Mouse (Mus musculus) left cerebral cortex, adult 18-20 months (tissue): ENCODE data around the gene Syne1. TPM values are rescaled to one million over a fixed set of nuclear protein-coding genes. Genes with fewer than 3 reads are reported as not detected.
A peak's percentile ranks its signal among the peaks of the same experiment; 100 is the strongest.

Experiments
- DNase-seq, 2 experiments: peaks; one replicate each; pipeline ENCODE4 v3.0.0; 2021 to 2022; ENCODE audit warnings: low spot score in 2 of 2, mixed read lengths in 1 of 2
- total RNA-seq, 2 experiments: library from RNA; stranded (reverse); gene quantifications; 2 replicates each; pipeline ENCODE4 v1.2.3; 2021

Gene Syne1
- total RNA-seq, 2 experiments from 2014 or later: 360 to 372 TPM

DNA sequence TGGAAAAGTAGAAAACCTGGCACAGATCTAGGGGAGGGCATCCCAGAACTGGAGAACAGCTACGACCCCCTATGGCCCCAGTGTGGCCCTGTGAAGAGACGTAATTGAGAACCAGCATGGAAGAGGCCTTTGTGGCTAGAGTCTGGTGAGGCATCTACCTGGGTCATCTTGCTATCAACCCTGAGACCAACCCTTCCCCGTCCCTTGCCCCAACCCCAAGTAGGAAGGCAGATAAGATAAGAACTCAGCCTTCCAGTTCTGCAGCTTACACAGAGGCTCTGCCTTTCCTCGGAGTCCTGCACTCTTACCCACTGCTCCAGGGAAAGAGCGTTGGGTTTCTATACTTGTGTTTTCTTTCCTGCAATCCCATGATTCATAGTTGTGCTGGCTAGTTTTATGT, 385.8 kb downstream of the Syne1 start:
- no peak for DNase-seq

DNA sequence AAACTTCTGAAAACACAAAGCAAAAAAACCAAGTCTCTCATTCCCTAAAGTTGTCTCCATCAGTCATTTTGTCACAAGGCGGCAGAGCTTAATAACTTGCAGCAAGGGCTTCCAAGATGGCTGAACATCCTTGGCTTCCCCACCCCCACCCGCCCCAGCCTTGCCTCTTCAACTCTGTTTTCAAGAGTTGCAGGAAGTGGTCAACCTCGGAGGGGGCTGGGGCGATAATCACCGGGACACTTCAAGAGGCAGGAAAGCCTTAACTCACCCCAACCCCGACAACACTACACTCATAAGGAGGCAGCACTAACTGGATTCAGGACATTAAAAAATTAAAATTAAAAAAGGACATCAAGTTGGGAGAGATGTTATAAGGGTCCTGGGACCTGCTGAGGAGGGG, 387.5 kb downstream of the Syne1 start:
- no peak for DNase-seq

GRCm38 (mm10) chr10:5163286-5163685, 388.0 kb downstream of the Syne1 start:
- no peak for DNase-seq

GRCm38 (mm10) chr10:5161394-5161872, 389.8 kb downstream of the Syne1 start:
- DNase-seq: peak in 1 of 2 experiments; percentile 43

DNA sequence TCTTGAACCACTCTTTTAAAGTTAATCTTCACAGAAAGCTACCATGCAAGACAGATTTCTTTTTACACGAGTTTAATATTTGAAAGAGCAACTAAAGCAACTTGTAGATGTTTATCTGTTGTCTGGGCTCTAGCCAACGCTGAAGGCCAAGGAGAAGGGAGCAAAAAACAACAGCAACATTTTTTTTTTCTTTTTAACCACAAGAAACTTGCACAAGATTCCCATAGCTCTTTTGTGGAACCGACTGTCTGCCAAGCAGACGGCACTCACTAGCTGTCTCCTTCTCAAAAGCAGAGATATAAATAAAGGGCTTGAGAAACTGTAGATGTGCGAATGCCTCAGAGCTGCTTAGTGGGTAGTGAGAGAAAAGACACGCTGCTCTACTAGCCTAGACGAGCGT, 391.6 kb downstream of the Syne1 start:
- no peak for DNase-seq

GRCm38 (mm10) chr10:5153047-5153446, 398.2 kb downstream of the Syne1 start:
- DNase-seq: no peak

DNA sequence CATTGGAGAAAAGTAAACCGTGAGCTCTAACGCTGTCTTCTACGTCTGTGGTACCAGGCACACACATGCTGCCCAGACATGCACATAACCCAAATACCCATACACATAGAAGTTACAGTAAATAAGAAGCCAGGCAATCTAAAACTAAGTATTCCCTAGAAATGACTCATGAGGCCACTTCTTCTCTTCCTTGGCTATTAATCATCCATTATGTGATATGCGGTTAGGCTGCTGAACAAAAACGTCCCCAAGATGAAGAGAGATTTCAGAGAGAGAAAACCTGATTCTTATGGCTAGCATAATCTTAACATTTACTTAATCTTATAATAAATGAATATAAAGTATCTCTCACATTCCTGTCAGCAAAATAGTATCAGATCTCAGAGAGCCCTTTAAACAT, 409.8 kb downstream of the Syne1 start:
- DNase-seq: no peak

GRCm38 (mm10) chr10:5139932-5140264, 411.4 kb downstream of the Syne1 start:
- DNase-seq: no peak

- DNase-seq: no peak
Measured at GRCm38 (mm10) chr10:5139246-5139931, 411.9 kb downstream of the Syne1 start.

- no peak for DNase-seq
Measured at GRCm38 (mm10) chr10:5132050-5132449, 419.2 kb downstream of the Syne1 start.

GRCm38 (mm10) chr10:5130495-5130894, 420.8 kb downstream of the Syne1 start:
- no peak for DNase-seq

DNA sequence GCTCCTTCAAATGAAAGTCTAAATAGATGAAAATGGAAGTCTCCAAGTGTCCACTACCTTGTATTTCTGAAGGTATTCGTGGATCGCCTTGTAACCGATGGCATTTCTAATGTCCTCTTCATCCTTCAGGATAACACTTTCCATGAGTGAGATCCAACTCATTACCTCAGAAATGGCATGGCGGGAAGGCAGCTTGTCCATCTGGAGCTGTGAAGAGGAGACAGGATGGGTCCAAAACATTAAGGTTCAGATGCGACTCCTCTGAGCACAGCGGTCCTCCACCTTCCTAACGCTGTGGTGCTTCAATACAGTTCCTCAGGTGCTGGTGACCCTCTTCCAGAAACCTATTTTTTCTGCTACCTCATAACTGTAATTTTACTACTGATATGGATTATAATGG, 426.5 kb downstream of the Syne1 start:
- no peak for DNase-seq

DNA sequence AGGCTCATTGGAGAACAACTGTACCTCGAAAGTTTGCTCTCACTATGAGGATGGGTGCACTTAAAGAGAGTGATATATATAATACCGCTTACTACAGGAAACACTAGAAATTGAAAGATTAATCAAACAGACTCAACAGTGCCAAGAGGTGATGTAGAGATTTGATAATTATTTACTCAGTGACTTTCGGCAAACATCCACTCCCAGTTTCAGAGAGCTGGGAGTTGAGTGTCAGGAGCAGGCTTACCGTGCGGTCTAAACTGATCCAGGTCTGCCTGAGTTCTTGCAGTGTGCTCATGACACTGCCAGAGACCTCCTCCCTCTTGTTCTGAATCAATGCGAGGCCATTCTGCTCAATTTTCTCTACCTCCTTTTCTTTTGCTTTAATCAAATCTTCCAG, 434.6 kb downstream of the Syne1 start:
- no peak for DNase-seq

GRCm38 (mm10) chr10:5116155-5116554, 435.1 kb downstream of the Syne1 start:
- no peak for DNase-seq

- no peak for DNase-seq
Measured at GRCm38 (mm10) chr10:5110773-5111172, 440.5 kb downstream of the Syne1 start.

GRCm38 (mm10) chr10:5097754-5098137, 453.5 kb downstream of the Syne1 start:
- no peak for DNase-seq

- DNase-seq: peak; percentile 41 to 49
Measured at GRCm38 (mm10) chr10:5096996-5097753, 454.1 kb downstream of the Syne1 start.

DNA sequence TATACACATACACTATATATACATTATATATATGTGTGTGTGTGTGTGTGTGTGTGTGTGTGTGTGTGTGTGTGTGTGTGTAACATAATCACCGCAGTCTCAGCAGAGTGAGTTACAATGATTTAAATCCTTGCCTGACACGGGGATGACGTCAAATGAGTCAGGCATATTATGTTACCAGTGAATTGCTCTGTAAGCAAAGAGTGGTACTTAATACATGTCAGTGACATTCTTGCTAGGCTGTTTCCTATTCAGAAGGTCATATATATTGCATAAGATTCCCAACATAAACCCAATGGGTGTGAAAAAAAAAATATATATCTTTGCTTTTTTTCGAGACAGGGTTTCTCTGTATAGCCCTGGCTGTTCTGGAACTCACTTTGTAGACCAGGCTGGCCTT, 462.1 kb downstream of the Syne1 start:
- no peak for DNase-seq

- DNase-seq: no peak
Measured at GRCm38 (mm10) chr10:5087336-5087735, 463.9 kb downstream of the Syne1 start.

DNA sequence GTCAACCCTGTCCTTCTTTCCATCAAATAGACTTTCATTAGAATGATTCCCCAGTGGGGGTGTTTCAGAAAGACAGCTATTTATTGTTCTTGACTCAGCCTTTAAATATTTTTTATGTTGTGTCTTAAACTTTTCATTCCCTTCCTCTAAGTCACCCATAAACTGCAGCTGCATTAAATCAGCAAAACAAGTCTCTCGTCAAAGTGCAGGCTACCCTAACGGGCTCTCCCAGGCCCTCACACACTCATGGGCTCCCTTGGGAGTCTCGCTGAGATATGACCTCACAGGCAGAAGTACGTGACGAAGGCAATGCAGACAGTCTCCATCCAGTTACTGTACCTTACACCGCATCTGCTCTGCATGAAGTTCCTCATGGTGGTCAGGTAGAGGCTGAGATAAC, 465.0 kb downstream of the Syne1 start:
- no peak for DNase-seq

- DNase-seq: no peak
Measured at GRCm38 (mm10) chr10:5085792-5086191, 465.5 kb downstream of the Syne1 start.

- DNase-seq: no peak
Measured at GRCm38 (mm10) chr10:5083716-5084115, 467.6 kb downstream of the Syne1 start.

GRCm38 (mm10) chr10:5079945-5080468, 471.3 kb downstream of the Syne1 start:
- DNase-seq: peak; percentile 25 to 37
